Mouse (Mus musculus): ENCODE measurements at regions not wholly inside any gene's neighbourhood (a gene's known extent, or its start where the extent isn't known, plus 50 kb on each side); places are given as distances from the start of the nearest gene placed in this dataset.
"Not testable (repeated sequence)": the region's sequence is repeated elsewhere in the genome, so short reads cannot be mapped to it uniquely, and the experiment has no call there.

DNA sequence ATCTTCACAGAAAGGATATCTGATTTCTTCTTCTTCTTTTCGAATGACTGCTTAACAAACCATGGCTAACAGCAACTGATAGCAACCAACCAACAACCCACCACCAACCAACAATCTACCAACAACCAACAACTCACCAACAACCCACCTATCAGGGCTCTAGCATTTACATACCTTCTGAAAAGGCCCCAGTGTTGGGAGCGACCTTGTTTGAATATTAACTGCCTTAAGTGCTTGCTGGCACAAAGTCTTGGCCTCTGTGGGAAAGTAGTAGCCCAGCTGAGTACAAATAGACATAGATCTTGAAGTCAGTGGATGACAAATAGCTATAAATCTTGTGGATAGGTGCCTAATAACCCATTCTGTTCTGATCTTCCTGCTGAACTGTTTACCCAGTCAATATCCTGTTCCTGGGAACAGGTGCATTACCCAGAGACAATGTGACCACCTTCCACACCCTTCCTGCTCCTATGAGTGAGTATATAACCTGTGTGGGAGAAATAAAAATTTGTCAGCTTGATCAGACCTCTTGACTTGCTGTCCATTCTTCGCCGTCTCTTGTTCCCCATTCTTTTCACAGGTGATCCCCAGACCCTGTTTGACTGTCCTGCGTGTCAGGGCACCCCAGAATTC, 55.9 kb upstream of the Gadl1 start:
- TF ChIP-seq CTCF (conservative IDR thresholded peaks at IDR 0.05; ENCODE audit: insufficient read depth, insufficient read length, low read depth, low read length); POLR2A (IDR thresholded peaks at IDR 0.05; ENCODE audit: low read depth, low read length): not testable (repeated sequence)
